Mouse (Mus musculus) spleen, adult 10 weeks (tissue): Measurements from ENCODE around the gene Fam32a. TPM values are rescaled to one million over a fixed set of nuclear protein-coding genes. Genes with fewer than 3 reads are reported as not detected.

ENCODE experiments used
- polyA plus RNA-seq: library from polyadenylated mRNA; stranded (reverse); fragments of 350-450 nt; fragmentation: Illumina TruSeq; extraction: RNeasy Lipid Tissue Mini Kit (QIAGEN cat#74804); gene quantifications from one replicate; pipeline ENCODE4 v1.2.3, GENCODE M21; 2015; ENCODE audit warnings: low replicate concordance; ENCODE audit not compliant: insufficient read depth

The Fam32a gene
- 74.4 TPM for polyA plus RNA-seq

DNA sequence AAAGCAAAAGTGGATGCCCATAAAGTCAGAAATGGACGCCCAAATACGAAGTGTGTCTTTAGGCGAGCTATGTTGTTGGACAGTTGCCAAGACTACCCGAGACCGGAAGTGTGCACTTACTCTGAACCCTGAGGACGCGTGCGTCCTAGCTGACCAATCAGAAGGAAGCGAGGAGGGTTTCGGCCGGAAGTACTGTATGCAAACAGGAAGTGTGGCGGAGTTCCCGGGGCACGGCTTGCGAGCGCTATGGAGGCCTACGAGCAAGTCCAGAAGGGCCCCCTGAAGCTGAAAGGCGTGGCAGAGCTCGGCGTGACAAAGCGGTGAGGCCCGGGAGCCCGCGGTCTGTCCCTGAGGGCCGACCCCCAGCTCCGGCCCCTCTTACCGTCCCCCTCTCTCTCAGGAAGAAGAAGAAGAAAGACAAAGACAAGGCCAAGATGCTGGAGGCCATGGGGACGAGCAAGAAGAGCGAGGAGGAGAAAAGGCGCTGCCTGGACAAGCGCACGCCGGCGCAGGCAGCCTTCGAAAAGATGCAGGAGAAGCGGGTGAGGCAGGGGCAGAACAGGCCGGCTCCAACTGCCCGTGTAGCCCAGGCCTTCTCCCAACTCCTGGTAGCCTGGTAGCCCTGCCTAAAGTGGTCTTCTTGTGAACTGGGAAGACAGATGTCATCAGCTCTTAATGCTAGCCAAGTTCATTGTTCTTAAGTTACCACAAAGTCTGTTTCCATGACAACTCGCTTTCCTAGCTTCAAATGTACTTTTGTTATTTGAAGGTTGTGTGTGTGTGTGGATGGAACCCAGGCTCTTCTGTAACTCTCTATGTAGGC lies at the start of gene Fam32a:
Gene Fam32a, plus strand, starts transcription at position 190 of the 823 bp plus-strand sequence.

DNA sequence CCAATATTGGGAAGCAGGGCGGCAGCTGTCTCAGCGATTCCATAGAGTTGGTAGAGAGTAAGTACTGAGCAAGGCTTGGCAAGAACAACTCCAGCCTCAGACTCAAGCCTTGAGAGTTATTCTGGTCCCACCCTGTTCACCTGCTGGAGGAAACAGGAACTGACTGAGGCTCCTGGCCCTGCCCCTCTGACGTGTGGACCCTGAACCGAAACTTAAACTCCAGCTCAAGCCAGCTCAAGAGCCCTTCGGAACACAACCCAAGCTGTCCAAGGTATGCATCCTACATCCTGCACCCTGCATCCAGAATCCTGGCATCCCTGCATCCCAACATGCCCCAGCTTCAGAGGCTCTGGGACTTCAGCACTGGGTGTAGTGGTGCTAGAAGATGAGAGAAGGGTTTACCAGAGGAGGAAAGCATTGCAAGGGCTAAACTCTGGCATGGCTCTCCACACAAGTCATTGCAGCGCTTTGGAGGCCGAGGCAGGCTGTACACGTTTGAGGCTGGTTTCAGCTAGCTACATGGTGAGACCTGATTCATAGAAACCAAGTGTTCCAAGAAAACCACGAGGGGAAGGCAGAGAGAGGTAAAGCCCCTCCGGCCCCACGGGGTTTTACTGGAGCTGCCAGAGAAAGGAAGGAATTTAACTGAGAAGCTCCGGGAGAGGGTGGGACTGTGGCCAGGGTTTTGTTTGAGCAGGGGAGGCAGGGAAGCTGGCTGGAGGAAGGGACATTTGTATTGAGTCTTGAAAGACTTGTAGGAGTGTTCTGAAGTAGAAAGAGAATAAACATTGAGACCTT lies 29.9 kb upstream of the Fam32a start, which contains the start of gene Hsh2d:
Gene Hsh2d, plus strand, starts transcription at position 222 of the 798 bp plus-strand sequence.

DNA sequence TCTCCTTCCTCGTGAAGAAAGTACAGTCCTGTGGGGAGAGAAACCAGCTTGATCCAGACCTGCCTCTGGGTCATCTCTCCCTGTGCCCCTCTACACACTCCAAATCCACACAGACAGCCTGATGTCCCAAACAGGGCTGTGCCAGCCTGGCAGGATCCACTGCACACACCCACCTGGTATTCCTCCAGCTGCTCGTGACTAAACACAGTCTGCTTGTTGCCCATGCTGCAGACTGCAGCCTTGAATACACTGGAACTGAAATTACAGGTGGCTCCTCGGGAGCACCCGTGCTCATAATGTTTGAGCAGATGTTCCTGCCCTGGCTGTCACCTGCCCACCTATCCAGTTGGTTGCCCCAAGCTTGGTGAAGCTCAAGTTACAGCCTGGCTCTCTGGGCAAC lies 6.8 kb upstream of the Fam32a start, which contains the start of gene Cib3:
Gene Cib3, minus strand, starts transcription at position 87 of the 400 bp plus-strand sequence.

DNA sequence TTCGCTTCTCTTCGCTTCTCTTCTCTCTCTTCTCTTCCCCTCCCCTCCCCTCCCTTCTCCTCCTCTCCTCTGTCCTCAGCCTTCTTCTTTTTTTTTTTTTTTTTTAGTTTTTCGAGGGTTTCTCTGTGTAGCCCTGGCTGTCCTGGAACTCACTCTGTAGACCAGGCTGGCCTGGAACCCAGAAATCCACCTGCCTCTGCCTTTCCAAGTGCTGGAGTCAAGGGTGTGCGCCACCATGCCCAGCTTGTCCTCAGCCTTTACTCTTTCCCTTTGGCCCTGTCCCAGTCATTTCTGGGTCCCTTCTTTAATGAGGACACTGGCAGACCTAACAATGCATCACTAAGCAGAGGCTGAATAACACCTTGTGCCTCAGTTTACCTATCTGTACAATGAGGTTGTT lies 6.0 kb upstream of the Fam32a start, which contains the start of gene Gm11034:
Gene Gm11034, minus strand, starts transcription at position 101 of the 400 bp plus-strand sequence.

DNA sequence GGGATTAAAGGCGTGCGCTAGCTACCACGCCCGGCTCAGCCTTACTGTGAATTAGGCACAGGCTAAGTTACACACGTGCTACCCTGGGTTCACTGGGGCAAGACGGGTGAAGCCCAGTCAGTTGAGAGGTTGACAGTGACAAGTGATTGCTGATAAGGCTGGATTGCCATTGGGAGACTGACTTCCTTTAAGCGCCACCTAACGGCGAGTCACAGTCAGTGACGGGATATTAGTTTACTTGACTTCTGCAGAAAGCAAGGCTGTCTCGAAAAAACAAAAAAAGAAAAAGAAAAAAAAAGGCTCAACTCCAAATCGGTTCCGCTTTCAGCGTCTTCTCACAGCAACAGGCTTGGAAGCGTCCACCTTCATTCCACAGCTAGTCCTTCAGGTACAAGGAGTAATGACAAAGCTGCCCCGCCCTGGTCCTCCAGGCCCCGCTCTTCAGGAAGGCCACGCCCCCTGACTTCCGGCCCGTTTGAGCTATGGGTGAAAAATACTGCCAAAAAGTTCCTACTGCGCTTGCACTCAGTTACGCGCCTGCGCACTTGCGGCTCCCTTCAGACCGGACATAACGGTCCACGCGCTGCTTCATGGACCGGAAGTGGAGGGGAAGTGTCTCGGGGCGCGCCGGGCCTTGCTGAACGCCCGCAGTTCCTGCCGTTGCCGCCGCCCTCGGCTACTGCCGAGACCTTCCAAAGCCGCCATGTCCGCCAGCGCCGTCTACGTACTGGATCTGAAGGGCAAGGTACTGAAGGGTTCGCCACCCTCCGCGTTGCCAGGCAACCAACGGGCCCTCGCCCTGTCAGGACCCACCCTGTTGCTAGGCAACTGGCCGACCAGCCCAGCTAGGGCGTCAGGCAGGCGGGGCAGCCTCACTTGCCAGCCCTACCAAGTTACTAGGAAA lies 20.2 kb downstream of the Fam32a start, which contains the start of gene Ap1m1:
Gene Ap1m1, plus strand, starts transcription at position 520 of the 904 bp plus-strand sequence.

Other genes starting within 250 kb of the Fam32a start
- 35.6 TPM for gene Cyp4f18, start 210.1 kb upstream of the Fam32a start, polyA plus RNA-seq
- 0.08 TPM for gene Olfr372, start 178.5 kb upstream of the Fam32a start, polyA plus RNA-seq
- not detected for gene Olfr373, start 136.6 kb upstream of the Fam32a start, polyA plus RNA-seq
- gene Olfr374, start 112.7 kb upstream of the Fam32a start, polyA plus RNA-seq: 0.10 TPM
- gene Tpm4, start 84.8 kb upstream of the Fam32a start, polyA plus RNA-seq: 486 TPM
- 177 TPM for gene Rab8a, start 58.5 kb upstream of the Fam32a start, polyA plus RNA-seq
- gene Hsh2d, start 30.1 kb upstream of the Fam32a start, polyA plus RNA-seq: 26.3 TPM
- gene Cib3, start 6.9 kb upstream of the Fam32a start, polyA plus RNA-seq: 0.79 TPM
- not detected for gene Gm11034, start 6.1 kb upstream of the Fam32a start, polyA plus RNA-seq
- gene Ap1m1, start 20.3 kb downstream of the Fam32a start, polyA plus RNA-seq: 94.1 TPM
- gene Gm10282, start 85.5 kb downstream of the Fam32a start, polyA plus RNA-seq: 4.5 TPM
- 88.1 TPM for gene Klf2, start 99.3 kb downstream of the Fam32a start, polyA plus RNA-seq
- gene Eps15l1, start 201.7 kb downstream of the Fam32a start, polyA plus RNA-seq: 83.9 TPM
- 0.47 TPM for gene Calr3, start 224.1 kb downstream of the Fam32a start, polyA plus RNA-seq
- gene 1700030K09Rik, start 224.2 kb downstream of the Fam32a start, polyA plus RNA-seq: 14.4 TPM